Mouse (Mus musculus) ovary, postnatal 36 days (tissue): ENCODE measurements around the gene Tmem132c.
A peak's percentile ranks its signal among the peaks of the same experiment; 100 is the strongest.

Experiments
- DNase-seq: peaks from one replicate; pipeline ENCODE4 v3.0.0; 2022; ENCODE audit warnings: low spot score, mixed read lengths

The Tmem132c gene

GRCm38 (mm10) chr5:127241136-127241924 is at the start of gene Tmem132c:
Gene Tmem132c, plus strand, starts transcription at chr5:127241808.
- peak; percentile 71 for DNase-seq

GRCm38 (mm10) chr5:127191881-127192280 is 49.7 kb upstream of the Tmem132c start:
- peak; percentile 19 for DNase-seq

DNA sequence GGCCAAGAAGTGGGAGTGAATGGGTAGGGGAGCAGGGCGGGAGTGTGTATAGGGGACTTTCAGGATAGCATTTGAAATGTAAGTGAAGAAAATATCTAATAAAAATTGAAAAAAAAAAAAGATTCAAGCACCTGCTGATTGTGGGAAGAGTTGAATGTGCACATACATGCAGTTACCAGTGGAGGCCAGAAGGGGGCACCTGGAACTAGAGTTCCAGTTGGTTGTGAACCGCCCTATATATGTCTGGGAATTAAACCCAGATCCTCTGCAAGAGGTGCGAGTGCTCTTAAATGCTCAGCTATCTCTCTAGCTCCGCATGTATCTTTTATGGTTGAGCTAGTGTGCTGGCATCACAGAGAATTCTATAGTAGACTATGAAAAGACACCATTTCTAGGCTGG is 42.8 kb upstream of the Tmem132c start:
- DNase-seq: no peak

GRCm38 (mm10) chr5:127204881-127205280 is 36.7 kb upstream of the Tmem132c start:
- no peak for DNase-seq

DNA sequence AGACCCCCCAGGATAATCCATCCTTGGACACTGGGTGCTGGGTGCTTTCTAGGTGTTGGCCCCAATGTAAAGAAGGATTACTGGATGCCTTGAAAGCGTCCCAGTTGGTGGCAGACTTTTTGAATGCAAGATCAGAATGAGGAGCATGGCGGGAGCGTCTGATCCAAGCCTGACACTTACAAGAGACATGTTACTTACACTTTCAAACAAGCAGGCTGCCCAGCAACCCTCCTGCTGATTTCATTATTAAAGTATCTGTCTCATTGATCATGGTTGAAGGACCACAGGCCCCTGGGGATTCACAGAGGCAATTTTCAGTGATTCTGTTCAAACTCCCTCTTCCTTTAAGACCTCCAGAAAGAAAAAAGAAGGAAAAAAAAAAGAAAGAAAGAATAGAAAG is 25.2 kb upstream of the Tmem132c start:
- DNase-seq: no peak

DNA sequence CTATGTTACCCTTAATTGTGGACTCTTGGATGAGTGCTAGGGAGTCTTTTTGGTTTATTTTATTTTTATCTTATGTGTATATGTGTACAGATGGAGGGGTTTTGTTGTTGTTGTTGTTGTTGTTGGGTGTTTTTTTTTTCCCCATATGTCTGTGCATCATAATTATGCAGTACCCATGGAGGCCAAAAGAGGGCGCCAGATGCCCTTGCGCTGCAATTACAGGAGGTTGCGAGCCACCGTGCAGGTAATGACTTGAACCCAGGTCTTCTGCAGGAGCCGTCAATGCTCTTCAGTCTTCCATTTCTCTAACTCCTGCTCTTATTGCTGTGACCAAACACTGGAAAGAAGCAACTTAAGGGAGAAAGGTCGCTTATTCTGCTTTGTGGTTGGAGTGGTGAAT is 23.9 kb upstream of the Tmem132c start:
- DNase-seq: no peak

- DNase-seq: no peak
These were observed 13.5 kb upstream of the Tmem132c start for GRCm38 (mm10) chr5:127227929-127228595.

GRCm38 (mm10) chr5:127234715-127235114 is 6.9 kb upstream of the Tmem132c start:
- DNase-seq: no peak

GRCm38 (mm10) chr5:127235203-127235602 is 6.4 kb upstream of the Tmem132c start:
- DNase-seq: peak; percentile 67

GRCm38 (mm10) chr5:127239706-127240105 is 1.9 kb upstream of the Tmem132c start:
- no peak for DNase-seq

DNA sequence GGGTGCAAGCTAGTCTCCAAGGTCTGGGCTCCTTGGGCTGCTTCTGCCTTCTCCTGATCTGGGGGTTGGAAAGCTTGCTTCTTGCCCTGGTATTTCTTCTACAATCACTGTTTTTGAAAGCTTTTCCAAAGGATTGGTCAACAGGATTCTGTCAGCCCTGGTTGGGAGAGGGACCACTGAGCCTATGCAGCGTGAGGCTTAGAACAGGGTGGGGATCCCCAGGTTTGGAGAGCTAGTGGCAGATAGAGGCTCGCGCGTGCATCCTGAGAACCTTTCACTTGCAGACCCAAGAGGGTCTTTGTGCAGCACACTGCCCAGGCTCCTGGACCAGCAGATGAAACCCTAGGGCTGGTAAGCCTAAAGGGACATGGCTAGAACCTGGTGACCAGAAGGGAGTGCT is 962 bp upstream of the Tmem132c start:
- DNase-seq: no peak

GRCm38 (mm10) chr5:127241925-127242762 is 536 bp downstream of the Tmem132c start:
- peak; percentile 6 for DNase-seq

DNA sequence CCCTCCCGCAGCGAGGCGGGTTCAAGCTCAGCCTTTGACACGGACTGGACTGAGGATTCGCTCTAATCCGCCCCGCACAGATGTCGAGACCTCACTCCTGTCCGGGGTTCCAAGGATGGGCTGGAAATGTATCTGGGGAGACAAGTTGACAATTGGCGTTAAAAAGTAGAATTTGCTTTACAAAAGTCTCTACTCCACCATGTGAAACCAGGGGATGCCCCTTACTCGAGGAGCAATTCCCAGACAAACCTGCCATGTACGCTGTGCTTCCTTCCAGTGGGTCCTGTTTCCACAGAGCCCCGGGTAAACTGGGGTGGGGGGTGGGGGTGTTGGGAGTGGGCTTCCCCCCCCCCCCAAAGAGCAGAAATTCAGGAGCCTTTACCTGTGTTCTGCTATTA is 1.2 kb downstream of the Tmem132c start:
- no peak for DNase-seq

GRCm38 (mm10) chr5:127243209-127243608 is 1.6 kb downstream of the Tmem132c start:
- no peak for DNase-seq

DNA sequence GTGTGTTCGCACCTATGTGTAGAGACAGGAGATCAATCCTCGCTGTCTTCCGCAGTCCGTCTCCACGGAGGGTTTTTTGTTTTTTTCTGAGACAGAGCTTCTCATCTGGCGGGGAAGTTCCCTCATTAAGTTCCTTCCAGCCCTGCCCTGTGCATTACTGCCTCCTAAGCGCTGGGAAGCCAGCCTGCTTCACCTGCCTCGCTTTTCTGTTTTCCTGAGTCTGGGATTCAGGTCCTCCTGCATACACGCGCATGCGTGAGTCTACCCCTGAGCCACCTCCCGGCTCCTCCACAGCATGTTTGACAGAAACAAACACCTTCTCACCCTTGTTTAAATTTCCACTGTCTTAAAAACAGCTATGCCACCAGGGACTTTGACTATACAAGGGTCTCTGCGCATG is 2.0 kb downstream of the Tmem132c start:
- no peak for DNase-seq

GRCm38 (mm10) chr5:127253263-127253662 is 11.7 kb downstream of the Tmem132c start:
- no peak for DNase-seq

- DNase-seq: no peak
These were observed 15.5 kb downstream of the Tmem132c start for GRCm38 (mm10) chr5:127256947-127257610.

- DNase-seq: no peak
These were observed 20.5 kb downstream of the Tmem132c start for GRCm38 (mm10) chr5:127262136-127262535.

DNA sequence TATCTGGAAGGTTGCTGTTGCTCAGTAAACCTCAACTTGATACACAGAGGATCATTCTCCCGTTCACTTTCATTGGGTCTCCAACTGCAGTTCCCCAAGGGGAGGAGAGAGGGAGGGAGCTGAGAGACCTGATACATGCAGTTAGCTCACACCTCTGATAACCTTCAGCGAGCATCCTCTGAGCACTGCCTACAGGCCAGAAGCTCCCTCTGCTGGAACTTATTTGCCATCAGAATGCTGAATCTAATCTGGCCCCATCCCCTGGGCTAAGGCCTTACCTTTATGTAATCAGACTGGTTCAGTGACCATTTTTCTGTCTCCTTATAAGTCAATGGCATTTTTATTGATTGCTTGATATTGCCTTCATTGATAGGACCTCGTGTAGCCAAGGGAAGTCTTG is 29.5 kb downstream of the Tmem132c start:
- no peak for DNase-seq

DNA sequence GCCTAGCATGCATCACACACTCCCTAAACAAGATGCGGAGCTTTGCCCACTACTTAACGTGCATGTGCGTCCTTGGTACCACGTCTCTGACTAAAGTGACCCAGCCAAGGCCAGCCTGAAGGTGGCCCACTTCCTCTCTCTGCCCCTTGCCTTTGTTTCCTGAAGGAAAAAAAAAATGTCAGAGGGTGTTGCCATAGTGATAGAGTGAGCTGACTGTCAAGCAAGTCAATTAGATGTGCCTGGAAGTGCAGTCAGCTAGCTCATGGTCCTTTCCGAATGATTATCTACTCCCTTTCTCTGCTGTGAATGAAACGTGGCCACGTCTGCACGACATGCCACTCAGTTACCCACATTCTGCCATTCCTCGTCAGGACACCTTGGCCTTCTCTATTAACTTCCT is 37.9 kb downstream of the Tmem132c start:
- DNase-seq: no peak

GRCm38 (mm10) chr5:127281186-127281585 is 39.6 kb downstream of the Tmem132c start:
- DNase-seq: no peak

DNA sequence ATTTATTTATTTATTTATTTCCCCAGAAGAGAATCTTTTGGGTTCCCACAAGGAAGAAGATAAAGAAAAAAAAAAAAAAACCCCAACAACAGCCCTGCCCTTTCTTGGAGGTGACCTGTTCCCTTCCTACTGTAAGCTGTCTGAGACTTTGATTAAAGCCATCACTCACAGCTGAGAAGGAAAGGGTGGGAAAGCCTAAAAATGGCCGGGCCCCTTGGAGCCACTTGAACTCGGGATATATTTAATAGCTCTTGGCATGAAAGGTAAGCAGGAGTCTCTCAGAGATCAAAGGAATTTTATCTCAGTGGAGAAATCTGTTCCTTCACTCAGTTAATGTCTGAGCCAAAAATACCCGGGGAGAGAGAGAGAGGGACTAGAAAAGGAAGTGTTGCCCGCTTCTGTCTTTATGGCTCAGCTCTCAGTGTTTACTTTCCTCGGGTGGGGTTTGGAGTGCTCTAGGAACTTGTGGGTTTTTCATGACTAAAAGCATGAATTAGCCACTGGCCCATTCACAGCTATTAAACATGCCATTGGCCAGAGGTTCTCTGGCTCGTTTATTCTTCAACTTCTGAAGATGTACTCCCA is 41.0 kb downstream of the Tmem132c start:
- DNase-seq: no peak
